Mouse (Mus musculus): ENCODE measurements at regions not wholly inside any gene's neighbourhood (a gene's known extent, or its start where the extent isn't known, plus 50 kb on each side); places are given as distances from the start of the nearest gene placed in this dataset.
"Not testable (repeated sequence)": the region's sequence is repeated elsewhere in the genome, so short reads cannot be mapped to it uniquely, and the experiment has no call there.

DNA sequence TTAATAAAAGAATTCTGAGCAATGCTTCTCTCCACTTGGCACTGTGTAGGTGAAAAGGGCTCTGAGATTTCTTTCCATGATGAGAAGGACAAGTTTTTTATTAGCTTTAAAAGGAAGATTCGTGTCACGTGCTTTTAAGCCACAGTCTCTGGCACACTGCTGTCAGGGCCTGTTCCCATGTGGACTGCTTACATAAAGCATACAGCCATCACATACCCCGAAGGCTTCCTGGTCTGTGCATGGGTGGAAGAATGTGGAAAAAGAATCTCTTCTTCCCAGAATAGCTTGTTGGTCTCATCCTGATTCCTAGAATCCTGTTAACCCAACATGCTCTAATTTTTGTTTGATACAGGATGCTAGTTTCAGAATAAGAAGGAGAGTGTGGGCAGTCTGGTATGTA, 205.1 kb upstream of the Sesn3 start:
- no peak overlapping the region for H3K4me3 ChIP-seq (ENCODE audit: control insufficient read depth, insufficient read depth, low read length)
- H3K36me3 ChIP-seq (ENCODE audit: control insufficient read depth, insufficient read depth, low read length): no peaks in the 10 kb centered on the region
- 90% methylated on average over 3 of the region's 3 CpGs for WGBS
- H3K27me3 ChIP-seq (ENCODE audit: control insufficient read depth, insufficient read depth, low read length): no peaks in the 10 kb centered on the region
- H3K27ac ChIP-seq (ENCODE audit: control insufficient read depth, insufficient read depth, low read length): no peak overlapping the region
- no peak for TF ChIP-seq CTCF (IDR thresholded peaks at IDR 0.05; ENCODE audit: borderline replicate concordance, control insufficient read depth, extremely low read depth, insufficient read depth, low read length, poor library complexity)
- TF ChIP-seq POLR2A (IDR thresholded peaks at IDR 0.05; ENCODE audit: control insufficient read depth, extremely low read depth, insufficient read depth, low read length, poor library complexity): no peak
- DNase-seq: no peak
- no peaks in the 10 kb centered on the region for H3K4me1 ChIP-seq (replicated peaks; ENCODE audit: control insufficient read depth, insufficient read depth, low read length)

DNA sequence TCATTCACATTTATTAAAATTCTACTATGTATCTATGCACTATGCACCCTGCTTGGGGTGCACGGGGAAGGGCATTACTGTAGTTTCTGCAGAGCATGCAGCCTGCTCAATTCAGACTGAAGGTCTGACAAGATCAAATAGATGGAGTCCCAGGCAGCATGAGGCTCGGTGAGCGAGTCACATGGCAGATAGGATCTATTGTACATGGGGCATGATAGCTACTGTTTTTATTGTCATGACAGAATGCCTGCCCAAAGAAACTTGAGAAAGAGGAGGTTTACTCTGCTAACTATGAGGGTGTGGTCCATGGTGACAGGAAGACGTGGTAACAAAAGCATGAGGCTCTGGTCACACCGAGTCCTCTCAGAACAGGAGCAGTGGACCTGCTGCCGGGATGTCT, 203.1 kb upstream of the Sesn3 start:
- no peak for DNase-seq
- Histone ChIP-seq H3K4me3 (ENCODE audit: control insufficient read depth, insufficient read depth, low read length) (no peak overlapping the region), H3K36me3 (ENCODE audit: control insufficient read depth, insufficient read depth, low read length) (no peaks in the 10 kb centered on the region), H3K27ac (ENCODE audit: control insufficient read depth, insufficient read depth, low read length) (no peak overlapping the region), H3K4me1 (replicated peaks; ENCODE audit: control insufficient read depth, insufficient read depth, low read length) (no peaks in the 10 kb centered on the region), H3K27me3 (ENCODE audit: control insufficient read depth, insufficient read depth, low read length) (no peaks in the 10 kb centered on the region)
- 72% methylated on average over 6 of the region's 6 CpGs for WGBS
- no peak for TF ChIP-seq CTCF (IDR thresholded peaks at IDR 0.05; ENCODE audit: borderline replicate concordance, control insufficient read depth, extremely low read depth, insufficient read depth, low read length, poor library complexity)
- TF ChIP-seq POLR2A (IDR thresholded peaks at IDR 0.05; ENCODE audit: control insufficient read depth, extremely low read depth, insufficient read depth, low read length, poor library complexity): no peak

DNA sequence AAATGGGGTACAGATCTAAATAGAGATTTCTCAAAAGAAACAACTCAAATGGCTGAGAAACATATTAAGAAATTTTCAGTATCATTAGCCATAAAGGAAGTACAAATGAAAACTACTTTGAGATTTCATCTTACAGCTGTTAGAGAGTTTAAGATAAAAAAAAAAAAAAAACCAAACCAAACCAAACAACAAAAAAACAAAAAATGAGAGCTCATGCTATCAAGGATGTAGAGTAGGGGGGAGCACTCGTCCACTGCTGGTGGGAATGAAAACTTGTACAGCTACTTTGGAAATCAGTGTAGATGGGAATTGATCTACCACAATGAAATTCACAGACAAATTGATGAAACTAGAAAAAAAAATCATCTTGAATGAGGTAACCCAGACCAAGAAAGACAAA, 201.9 kb upstream of the Sesn3 start:
- no peaks in the 10 kb centered on the region for H3K27me3 ChIP-seq (ENCODE audit: control insufficient read depth, insufficient read depth, low read length)
- no peaks in the 10 kb centered on the region for H3K36me3 ChIP-seq (ENCODE audit: control insufficient read depth, insufficient read depth, low read length)
- TF ChIP-seq POLR2A (IDR thresholded peaks at IDR 0.05; ENCODE audit: control insufficient read depth, extremely low read depth, insufficient read depth, low read length, poor library complexity): no peak
- no peak for TF ChIP-seq CTCF (IDR thresholded peaks at IDR 0.05; ENCODE audit: borderline replicate concordance, control insufficient read depth, extremely low read depth, insufficient read depth, low read length, poor library complexity)
- no peak overlapping the region for H3K4me3 ChIP-seq (ENCODE audit: control insufficient read depth, insufficient read depth, low read length)
- 86% methylated on average over 1 of the region's 1 CpGs for WGBS
- DNase-seq: no peak
- H3K27ac ChIP-seq (ENCODE audit: control insufficient read depth, insufficient read depth, low read length): no peak overlapping the region
- no peaks in the 10 kb centered on the region for H3K4me1 ChIP-seq (replicated peaks; ENCODE audit: control insufficient read depth, insufficient read depth, low read length)

DNA sequence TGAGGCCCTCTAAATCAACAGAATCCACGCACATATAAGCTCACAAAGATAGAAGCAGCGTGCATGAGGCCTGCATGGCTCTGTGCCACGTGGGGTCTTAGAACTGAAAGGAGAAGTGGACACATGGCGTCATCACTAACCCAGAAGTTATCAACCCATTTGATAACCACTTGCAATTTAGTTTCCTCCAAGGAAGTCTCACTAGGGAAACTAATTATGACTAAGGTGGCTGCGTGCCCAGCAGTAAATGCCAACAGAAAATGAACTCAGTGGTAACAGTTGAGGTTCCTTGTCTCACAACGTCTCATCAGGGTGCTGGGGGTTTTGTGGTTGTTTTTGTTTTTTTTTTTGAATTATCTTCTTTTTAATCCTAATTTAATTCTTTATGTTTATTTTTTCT, 200.6 kb upstream of the Sesn3 start:
- no peak overlapping the region for H3K27ac ChIP-seq (ENCODE audit: control insufficient read depth, insufficient read depth, low read length)
- TF ChIP-seq POLR2A (IDR thresholded peaks at IDR 0.05; ENCODE audit: control insufficient read depth, extremely low read depth, insufficient read depth, low read length, poor library complexity) (no peak), CTCF (IDR thresholded peaks at IDR 0.05; ENCODE audit: borderline replicate concordance, control insufficient read depth, extremely low read depth, insufficient read depth, low read length, poor library complexity) (no peak)
- no peaks in the 10 kb centered on the region for H3K36me3 ChIP-seq (ENCODE audit: control insufficient read depth, insufficient read depth, low read length)
- no peaks in the 10 kb centered on the region for H3K27me3 ChIP-seq (ENCODE audit: control insufficient read depth, insufficient read depth, low read length)
- DNase-seq: no peak
- WGBS: 56% methylated on average over 6 of the region's 6 CpGs
- no peaks in the 10 kb centered on the region for H3K4me1 ChIP-seq (replicated peaks; ENCODE audit: control insufficient read depth, insufficient read depth, low read length)
- no peak overlapping the region for H3K4me3 ChIP-seq (ENCODE audit: control insufficient read depth, insufficient read depth, low read length)

DNA sequence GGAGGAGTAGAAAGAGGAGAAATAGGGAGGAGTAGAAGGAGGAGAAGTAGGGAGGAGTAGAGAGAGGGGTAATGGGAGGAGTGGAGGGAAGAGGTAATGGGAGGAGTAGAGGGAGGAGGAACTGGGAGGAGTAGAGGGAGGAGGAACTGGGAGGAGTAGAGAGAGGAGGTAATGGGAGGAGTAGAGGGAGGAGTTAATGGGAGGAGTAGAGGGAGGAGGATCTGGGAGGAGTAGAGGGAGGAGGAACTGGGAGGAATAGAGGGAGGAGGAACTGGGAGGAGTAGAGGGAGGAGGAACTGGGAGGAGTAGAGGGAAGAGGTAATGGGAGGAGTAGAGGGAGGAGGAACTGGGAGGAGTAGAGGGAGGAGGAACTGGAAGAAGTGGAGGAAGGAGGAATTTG, 200.0 kb upstream of the Sesn3 start:
- not testable (repeated sequence) for H3K27me3 ChIP-seq (ENCODE audit: control insufficient read depth, insufficient read depth, low read length); H3K36me3 ChIP-seq (ENCODE audit: control insufficient read depth, insufficient read depth, low read length); DNase-seq; H3K4me1 ChIP-seq (replicated peaks; ENCODE audit: control insufficient read depth, insufficient read depth, low read length); H3K27ac ChIP-seq (ENCODE audit: control insufficient read depth, insufficient read depth, low read length); H3K4me3 ChIP-seq (ENCODE audit: control insufficient read depth, insufficient read depth, low read length)

DNA sequence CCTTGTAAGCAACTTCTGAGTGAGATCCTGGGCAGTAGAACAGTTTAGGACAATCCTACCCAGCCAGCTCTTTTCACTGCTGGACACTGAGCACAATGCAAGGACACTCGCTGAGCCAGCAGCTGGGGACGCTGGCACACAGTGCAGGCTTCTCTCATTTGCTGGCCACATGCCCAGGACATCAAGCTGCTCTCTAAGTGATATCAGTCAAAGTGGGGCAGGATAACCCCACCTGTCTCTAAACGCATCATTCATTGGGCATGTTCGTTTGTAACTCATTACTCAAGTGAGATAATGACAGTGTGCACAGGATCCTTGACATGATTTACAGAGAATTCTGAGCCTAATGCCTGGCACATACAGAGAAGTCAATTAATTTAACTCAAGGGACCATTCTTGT, 199.4 kb upstream of the Sesn3 start:
- 89% methylated on average over 4 of the region's 4 CpGs for WGBS
- no peak for DNase-seq
- no peak overlapping the region for H3K4me3 ChIP-seq (ENCODE audit: control insufficient read depth, insufficient read depth, low read length)

DNA sequence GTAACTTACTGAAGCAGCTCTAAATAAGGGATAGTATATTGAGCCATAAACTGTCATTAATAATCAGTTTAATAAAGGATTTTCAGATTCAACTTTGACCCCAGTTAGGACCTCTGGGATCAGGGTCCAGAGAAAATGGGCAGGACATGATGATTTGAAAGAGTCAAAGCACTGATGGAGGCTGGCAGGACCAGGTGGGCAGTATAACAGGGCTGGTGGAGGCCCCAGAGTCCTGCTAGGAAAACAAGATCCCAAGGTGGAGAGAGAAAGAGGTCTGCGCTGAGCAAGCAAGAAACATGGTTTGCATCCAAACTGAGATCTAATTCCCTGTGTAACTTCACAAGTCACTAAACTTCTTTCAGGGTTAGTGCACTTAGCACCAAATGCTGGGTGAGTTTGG, 199.0 kb upstream of the Sesn3 start:
- no peak overlapping the region for H3K27ac ChIP-seq (ENCODE audit: control insufficient read depth, insufficient read depth, low read length)
- H3K36me3 ChIP-seq (ENCODE audit: control insufficient read depth, insufficient read depth, low read length): no peaks in the 10 kb centered on the region
- no peaks in the 10 kb centered on the region for H3K27me3 ChIP-seq (ENCODE audit: control insufficient read depth, insufficient read depth, low read length)
- 97% methylated on average over 1 of the region's 1 CpGs for WGBS
- DNase-seq: no peak
- H3K4me3 ChIP-seq (ENCODE audit: control insufficient read depth, insufficient read depth, low read length): no peak overlapping the region
- TF ChIP-seq POLR2A (IDR thresholded peaks at IDR 0.05; ENCODE audit: control insufficient read depth, extremely low read depth, insufficient read depth, low read length, poor library complexity): no peak
- no peak for TF ChIP-seq CTCF (IDR thresholded peaks at IDR 0.05; ENCODE audit: borderline replicate concordance, control insufficient read depth, extremely low read depth, insufficient read depth, low read length, poor library complexity)
- H3K4me1 ChIP-seq (replicated peaks; ENCODE audit: control insufficient read depth, insufficient read depth, low read length): no peaks in the 10 kb centered on the region

More for the DNA sequence above, 199.4 kb upstream of the Sesn3 start:
- TF ChIP-seq CTCF (IDR thresholded peaks at IDR 0.05; ENCODE audit: borderline replicate concordance, control insufficient read depth, extremely low read depth, insufficient read depth, low read length, poor library complexity): no peak
- no peak for TF ChIP-seq POLR2A (IDR thresholded peaks at IDR 0.05; ENCODE audit: control insufficient read depth, extremely low read depth, insufficient read depth, low read length, poor library complexity)
- Histone ChIP-seq H3K4me1 (replicated peaks; ENCODE audit: control insufficient read depth, insufficient read depth, low read length) (no peaks in the 10 kb centered on the region), H3K36me3 (ENCODE audit: control insufficient read depth, insufficient read depth, low read length) (no peaks in the 10 kb centered on the region), H3K27ac (ENCODE audit: control insufficient read depth, insufficient read depth, low read length) (no peak overlapping the region), H3K27me3 (ENCODE audit: control insufficient read depth, insufficient read depth, low read length) (no peaks in the 10 kb centered on the region)

Measured in thymus, adult 2 months (tissue).